Mouse (Mus musculus): ENCODE results near the gene Git1. TPM values are rescaled to one million over a fixed set of nuclear protein-coding genes. Genes with fewer than 3 reads are reported as not detected.
A peak's percentile ranks its signal among the peaks of the same experiment; 100 is the strongest.

The Git1 gene
- polyA plus RNA-seq, 1 experiment from 2014 or later, result 14.1 TPM

DNA sequence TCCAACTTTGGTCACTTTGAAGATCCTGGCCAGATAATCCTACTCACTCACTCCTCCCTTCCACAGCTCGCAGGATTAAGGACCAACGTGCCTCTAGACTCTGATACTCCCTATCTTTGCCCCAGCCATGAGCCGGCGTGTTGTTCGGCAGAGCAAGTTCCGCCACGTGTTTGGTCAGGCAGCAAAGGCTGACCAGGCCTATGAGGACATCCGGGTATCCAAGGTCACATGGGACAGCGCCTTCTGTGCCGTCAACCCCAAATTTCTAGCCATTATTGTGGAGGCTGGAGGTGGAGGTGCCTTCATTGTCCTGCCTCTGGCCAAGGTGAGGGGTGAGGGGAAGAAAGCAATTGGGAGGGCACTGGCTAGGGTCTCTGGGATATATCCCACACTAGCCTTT is 29.6 kb upstream of the Git1 start:
- no peak overlapping the region for H3K9ac ChIP-seq
- WGBS, result 76% methylated on average over 10 of the region's 10 CpGs
- H3K27me3 ChIP-seq, result peaks cover 94% of the 10 kb centered on the region

DNA sequence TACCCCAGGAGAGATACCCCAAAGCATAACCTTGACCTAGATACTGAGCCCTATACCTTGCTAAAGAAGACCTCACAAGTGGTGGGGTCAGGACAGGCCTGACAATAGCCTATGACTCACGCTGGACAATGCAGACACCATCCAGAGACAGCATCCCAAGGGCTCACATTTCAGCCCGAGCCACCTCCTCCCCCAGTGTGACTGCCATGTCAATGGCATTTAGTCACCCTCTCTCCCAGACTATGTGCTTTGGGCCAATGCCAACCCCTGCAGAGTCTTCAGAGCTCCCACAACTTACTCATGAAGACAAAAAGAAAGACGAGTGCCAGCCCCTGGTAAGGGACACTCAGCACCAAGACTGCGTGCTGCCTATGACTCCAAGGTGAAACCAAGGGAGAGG is 28.7 kb upstream of the Git1 start:
- peaks cover 23% of the 10 kb centered on the region for H3K4me1 ChIP-seq (replicated peaks)
- no peak overlapping the region for H3K4me2 ChIP-seq
- no peak overlapping the region for H3K27ac ChIP-seq (replicated peaks)
- no peak overlapping the region for H3K4me3 ChIP-seq
- no peak overlapping the region for H3K9ac ChIP-seq
- peaks cover 88% of the 10 kb centered on the region for H3K27me3 ChIP-seq
- no peaks in the 10 kb centered on the region for H3K36me3 ChIP-seq
- no peaks in the 10 kb centered on the region for H3K9me3 ChIP-seq
- WGBS, result 44% methylated on average over 4 of the region's 4 CpGs
- no peak for ATAC-seq (ENCODE audit: low read depth)

More for the DNA sequence above, 29.6 kb upstream of the Git1 start:
- H3K27ac ChIP-seq (replicated peaks), result no peak overlapping the region
- no peaks in the 10 kb centered on the region for H3K36me3 ChIP-seq
- peaks cover 23% of the 10 kb centered on the region for H3K4me1 ChIP-seq (replicated peaks)
- H3K4me3 ChIP-seq, result no peak overlapping the region
- H3K4me2 ChIP-seq, result no peak overlapping the region
- H3K9me3 ChIP-seq, result no peaks in the 10 kb centered on the region
- no peak for ATAC-seq (ENCODE audit: low read depth)

GRCm38 (mm10) chr11:77465111-77465510 is 28.3 kb upstream of the Git1 start:
- 43% methylated on average over 3 of the region's 3 CpGs for WGBS
- no peak overlapping the region for H3K9ac ChIP-seq
- H3K4me2 ChIP-seq, result no peak overlapping the region
- peaks cover 85% of the 10 kb centered on the region for H3K27me3 ChIP-seq
- H3K9me3 ChIP-seq, result no peaks in the 10 kb centered on the region
- peaks cover 23% of the 10 kb centered on the region for H3K4me1 ChIP-seq (replicated peaks)
- no peak overlapping the region for H3K4me3 ChIP-seq
- no peak for ATAC-seq (ENCODE audit: low read depth)
- no peak overlapping the region for H3K27ac ChIP-seq (replicated peaks)
- H3K36me3 ChIP-seq, result 0 out of 2 replicates have a peak, but pooled peaks cover 1% of the 10 kb centered on the region

DNA sequence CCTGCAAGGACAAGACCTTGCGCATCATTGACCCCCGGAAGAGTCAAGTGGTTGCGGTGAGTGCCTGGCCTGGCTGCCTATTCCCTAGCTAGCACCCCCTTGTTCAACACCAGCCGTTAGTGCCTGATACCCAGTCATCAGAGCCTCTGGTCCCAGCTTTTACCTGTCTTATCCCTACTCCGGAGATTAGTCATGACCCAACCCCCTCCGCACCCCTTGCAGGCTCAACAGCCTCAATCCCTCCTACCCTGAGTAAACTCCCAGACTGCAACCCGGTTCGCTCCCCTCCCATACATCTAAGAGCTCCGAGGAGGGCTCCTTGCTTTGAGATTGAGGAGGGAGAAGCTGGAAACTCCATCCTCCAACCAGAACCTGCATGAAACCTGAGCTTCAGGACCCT is 26.8 kb upstream of the Git1 start:
- Histone ChIP-seq H3K27ac (replicated peaks) (no peak overlapping the region), H3K4me2 (no peak overlapping the region), H3K27me3 (peaks cover 71% of the 10 kb centered on the region), H3K9me3 (no peaks in the 10 kb centered on the region), H3K4me1 (replicated peaks) (peaks cover 23% of the 10 kb centered on the region), H3K36me3 (peaks cover 16% of the 10 kb centered on the region), H3K4me3 (no peak overlapping the region), H3K9ac (no peak overlapping the region)
- 34% methylated on average over 9 of the region's 9 CpGs for WGBS
- ATAC-seq (ENCODE audit: low read depth), result no peak

DNA sequence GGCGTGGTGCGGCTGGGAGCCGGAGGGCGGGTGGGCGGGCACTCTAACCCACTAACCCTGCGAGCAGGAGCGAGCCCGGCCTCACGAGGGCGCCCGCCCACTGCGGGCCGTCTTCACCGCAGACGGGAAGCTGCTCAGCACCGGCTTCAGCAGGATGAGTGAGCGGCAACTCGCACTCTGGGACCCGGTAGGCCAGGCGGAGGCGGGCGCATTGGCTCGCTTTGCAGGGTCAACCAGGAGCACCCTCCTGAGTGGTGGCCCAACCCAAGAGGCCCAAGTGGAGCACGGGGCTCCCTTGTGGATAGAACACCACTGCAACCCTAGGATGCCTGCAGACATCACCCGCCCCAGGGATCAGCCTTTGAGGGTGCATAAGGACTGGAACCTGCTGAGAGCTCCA is 26.2 kb upstream of the Git1 start:
- Histone ChIP-seq H3K27ac (replicated peaks) (no peak overlapping the region), H3K4me1 (replicated peaks) (peaks cover 18% of the 10 kb centered on the region), H3K4me2 (no peak overlapping the region), H3K36me3 (peaks cover 22% of the 10 kb centered on the region), H3K27me3 (peaks cover 64% of the 10 kb centered on the region), H3K9ac (no peak overlapping the region), H3K4me3 (no peak overlapping the region), H3K9me3 (no peaks in the 10 kb centered on the region)
- ATAC-seq (ENCODE audit: low read depth), result no peak
- WGBS, result 2% methylated on average over 25 of the region's 25 CpGs

GRCm38 (mm10) chr11:77467784-77468183 is 25.6 kb upstream of the Git1 start:
- ATAC-seq (ENCODE audit: low read depth), result no peak
- H3K9ac ChIP-seq, result no peak overlapping the region
- H3K9me3 ChIP-seq, result no peaks in the 10 kb centered on the region
- H3K4me3 ChIP-seq, result no peak overlapping the region
- H3K4me2 ChIP-seq, result 0 out of 2 replicates have a peak overlapping the region, but pooled peaks have one; percentile 7
- H3K27ac ChIP-seq (replicated peaks), result no peak overlapping the region
- peaks cover 58% of the 10 kb centered on the region for H3K27me3 ChIP-seq
- H3K4me1 ChIP-seq (replicated peaks), result peaks cover 12% of the 10 kb centered on the region
- 11% methylated on average over 18 of the region's 20 CpGs for WGBS
- peaks cover 28% of the 10 kb centered on the region for H3K36me3 ChIP-seq

- WGBS, result 79% methylated on average over 9 of the region's 9 CpGs
- Histone ChIP-seq H3K36me3 (peaks cover 34% of the 10 kb centered on the region), H3K4me3 (no peak overlapping the region), H3K4me2 (no peak overlapping the region), H3K4me1 (replicated peaks) (peaks cover 10% of the 10 kb centered on the region; the same call in 1 of the 2 replicates), H3K9ac (no peak overlapping the region), H3K9me3 (no peaks in the 10 kb centered on the region), H3K27ac (replicated peaks) (no peak overlapping the region), H3K27me3 (peaks cover 52% of the 10 kb centered on the region)
- no peak for ATAC-seq (ENCODE audit: low read depth)
These were observed 25.0 kb upstream of the Git1 start for GRCm38 (mm10) chr11:77468397-77468796.

- Histone ChIP-seq H3K9me3 (no peaks in the 10 kb centered on the region), H3K4me1 (replicated peaks) (0 out of 2 replicates have a peak, but pooled peaks cover 10% of the 10 kb centered on the region), H3K27ac (replicated peaks) (no peak overlapping the region), H3K9ac (no peak overlapping the region), H3K4me2 (no peak overlapping the region), H3K27me3 (peaks cover 22% of the 10 kb centered on the region), H3K36me3 (peaks cover 58% of the 10 kb centered on the region), H3K4me3 (no peak overlapping the region)
- WGBS, result 64% methylated on average over 29 of the region's 29 CpGs
- ATAC-seq (ENCODE audit: low read depth), result no peak
These were observed 22.0 kb upstream of the Git1 start for GRCm38 (mm10) chr11:77471407-77471806.

GRCm38 (mm10) chr11:77472775-77473174 is 20.6 kb upstream of the Git1 start:
- Histone ChIP-seq H3K4me1 (replicated peaks) (0 out of 2 replicates have a peak, but pooled peaks cover 5% of the 10 kb centered on the region), H3K4me3 (no peak overlapping the region), H3K4me2 (no peak overlapping the region), H3K36me3 (peaks cover 68% of the 10 kb centered on the region), H3K27ac (replicated peaks) (no peak overlapping the region), H3K9me3 (no peaks in the 10 kb centered on the region), H3K27me3 (peaks cover 8% of the 10 kb centered on the region), H3K9ac (no peak overlapping the region)
- ATAC-seq (ENCODE audit: low read depth), result no peak
- WGBS, result 91% methylated on average over 16 of the region's 16 CpGs

- Histone ChIP-seq H3K27me3 (no peaks in the 10 kb centered on the region), H3K9me3 (no peaks in the 10 kb centered on the region), H3K9ac (no peak overlapping the region), H3K4me2 (no peak overlapping the region), H3K27ac (replicated peaks) (no peak overlapping the region), H3K36me3 (peaks cover 55% of the 10 kb centered on the region), H3K4me3 (no peak overlapping the region), H3K4me1 (replicated peaks) (no peaks in the 10 kb centered on the region)
- 91% methylated on average over 14 of the region's 14 CpGs for WGBS
- no peak for ATAC-seq (ENCODE audit: low read depth)
These were observed 17.1 kb upstream of the Git1 start for GRCm38 (mm10) chr11:77476216-77476615.

DNA sequence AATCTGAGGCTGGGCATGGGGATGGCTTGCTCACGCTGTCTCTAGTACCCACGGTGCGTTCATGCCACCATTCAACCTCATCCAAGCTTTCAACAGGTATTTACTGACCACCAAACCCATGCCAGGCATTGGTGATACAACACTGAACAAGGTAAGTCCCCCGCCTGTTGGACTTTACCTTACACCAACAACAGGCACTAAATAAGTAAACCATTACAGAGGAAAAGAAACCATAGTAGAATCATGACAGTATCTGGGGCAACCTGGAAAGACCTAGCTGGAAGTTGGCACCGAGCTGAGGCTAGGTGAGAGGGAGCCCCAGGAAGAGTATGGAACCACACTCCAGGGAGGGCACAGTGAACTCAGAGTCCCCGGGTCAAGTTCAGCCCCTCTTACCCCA is 16.5 kb upstream of the Git1 start:
- Histone ChIP-seq H3K27ac (replicated peaks) (no peak overlapping the region), H3K36me3 (peaks cover 48% of the 10 kb centered on the region), H3K4me2 (no peak overlapping the region), H3K27me3 (no peaks in the 10 kb centered on the region), H3K9me3 (no peaks in the 10 kb centered on the region), H3K4me3 (no peak overlapping the region), H3K9ac (no peak overlapping the region), H3K4me1 (replicated peaks) (peaks cover 6% of the 10 kb centered on the region)
- no peak for ATAC-seq (ENCODE audit: low read depth)
- 92% methylated on average over 6 of the region's 6 CpGs for WGBS

- Histone ChIP-seq H3K4me1 (replicated peaks) (peaks cover 68% of the 10 kb centered on the region), H3K27ac (replicated peaks) (no peak overlapping the region), H3K9me3 (no peaks in the 10 kb centered on the region), H3K4me2 (no peak overlapping the region), H3K27me3 (no peaks in the 10 kb centered on the region), H3K9ac (no peak overlapping the region), H3K4me3 (no peak overlapping the region), H3K36me3 (no peaks in the 10 kb centered on the region)
- ATAC-seq (ENCODE audit: low read depth), result no peak
- 51% methylated on average over 3 of the region's 3 CpGs for WGBS
These were observed 10.3 kb upstream of the Git1 start for GRCm38 (mm10) chr11:77483043-77483442.

- WGBS, result 67% methylated on average over 11 of the region's 11 CpGs
- H3K4me2 ChIP-seq, result no peak overlapping the region
- H3K4me1 ChIP-seq (replicated peaks), result peaks cover 74% of the 10 kb centered on the region
- H3K9ac ChIP-seq, result peak overlapping the region; percentile 5; the same call in 1 of the 2 replicates
- no peak for ATAC-seq (ENCODE audit: low read depth)
- H3K9me3 ChIP-seq, result no peaks in the 10 kb centered on the region
- no peak overlapping the region for H3K27ac ChIP-seq (replicated peaks)
- H3K36me3 ChIP-seq, result no peaks in the 10 kb centered on the region
- H3K4me3 ChIP-seq, result no peak overlapping the region
- H3K27me3 ChIP-seq, result no peaks in the 10 kb centered on the region
These were observed 9.7 kb upstream of the Git1 start for GRCm38 (mm10) chr11:77483510-77484255.
